Mouse (Mus musculus): Measurements from ENCODE around the gene Snrpc. TPM values are rescaled to one million over a fixed set of nuclear protein-coding genes. Genes with fewer than 3 reads are reported as not detected.
A peak's percentile ranks its signal among the peaks of the same experiment; 100 is the strongest.
"Not testable (repeated sequence)": the region's sequence is repeated elsewhere in the genome, so short reads cannot be mapped to it uniquely, and the experiment has no call there.

The Snrpc gene
- 10 to 100 TPM; 84.0 to 86.8 TPM for polyA plus RNA-seq (2017; shearing (Covaris generic))

DNA sequence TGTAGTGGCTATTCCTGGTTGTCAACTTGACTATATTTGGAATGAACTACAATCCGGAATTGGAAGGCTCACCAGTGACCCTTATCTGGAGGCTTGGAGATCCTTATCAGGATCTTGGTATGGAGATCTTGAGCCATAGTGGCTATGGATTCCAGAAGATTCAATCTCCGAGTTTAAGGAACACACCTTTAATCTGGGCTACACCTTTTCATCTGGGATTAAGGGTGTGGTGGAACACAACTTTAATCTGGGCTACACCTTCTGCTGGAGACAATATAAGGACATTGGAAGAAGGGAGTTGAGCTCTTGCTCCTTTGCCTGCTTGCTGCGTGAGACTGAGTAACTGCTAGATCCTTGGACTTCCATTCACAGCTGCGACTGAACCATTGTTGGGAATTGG, at the start of gene Snrpc:
Snrpc (plus strand) TSS at position 301 of the 400 bp plus-strand sequence.
- not testable (repeated sequence) for ATAC-seq

DNA sequence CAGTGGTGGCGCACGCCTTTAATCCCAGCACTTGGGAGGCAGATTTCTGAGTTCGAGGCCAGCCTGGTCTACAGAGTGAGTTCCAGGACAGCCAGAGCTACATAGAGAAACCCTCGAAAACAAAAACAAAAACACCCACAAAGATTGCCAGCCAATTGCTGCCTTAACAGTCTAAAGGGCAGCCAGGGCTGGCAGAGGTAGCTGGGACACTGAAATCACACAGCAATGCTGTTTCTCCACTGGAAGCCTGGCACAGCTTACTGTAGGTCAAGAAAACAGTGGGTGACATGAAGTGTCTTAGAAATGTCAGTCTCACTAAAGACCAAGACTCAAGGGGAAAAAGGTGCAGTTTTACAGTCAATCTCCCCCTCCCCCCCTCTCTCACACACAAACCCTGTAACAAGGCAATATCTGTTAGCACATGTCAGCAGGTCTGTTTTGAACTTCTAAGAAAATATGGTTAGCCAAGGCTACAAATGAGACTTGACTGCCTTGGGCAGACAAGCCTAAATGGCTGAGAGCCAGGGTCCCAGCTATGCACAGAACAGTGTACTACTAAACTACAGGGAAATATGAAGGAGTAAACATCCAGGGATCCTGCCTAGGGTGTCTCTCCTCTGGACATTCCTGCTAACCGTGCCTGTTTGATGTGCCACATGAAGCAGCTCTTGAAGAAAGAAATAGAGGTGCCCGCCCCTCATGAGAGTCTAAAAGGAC, 49.3 kb upstream of the Snrpc start:
- no peak for ATAC-seq

GRCm38 (mm10) chr17:27790015-27790414, 47.9 kb upstream of the Snrpc start:
- peak; percentile 20 for ATAC-seq

DNA sequence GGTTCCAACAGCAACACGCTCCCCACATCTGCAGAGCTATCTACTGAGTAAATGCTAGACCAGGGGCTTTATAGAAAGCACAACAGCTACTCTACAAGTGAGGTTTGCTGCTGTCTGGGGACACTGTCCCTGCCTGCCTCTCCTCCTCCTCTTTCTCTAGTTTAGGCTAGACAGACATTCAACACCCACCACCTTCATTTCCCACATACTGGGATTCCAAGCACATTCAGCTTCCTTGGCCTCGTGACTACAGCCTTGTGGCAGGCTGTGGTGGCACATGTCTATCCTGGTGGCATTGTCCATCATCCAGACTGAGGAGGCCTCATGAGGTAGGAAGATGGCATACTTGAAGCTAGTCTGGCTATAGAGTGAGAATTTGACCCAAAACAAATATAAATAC, 47.0 kb upstream of the Snrpc start:
- ATAC-seq, result no peak

- no peak for ATAC-seq
Measured at GRCm38 (mm10) chr17:27791556-27791955, 46.4 kb upstream of the Snrpc start.

DNA sequence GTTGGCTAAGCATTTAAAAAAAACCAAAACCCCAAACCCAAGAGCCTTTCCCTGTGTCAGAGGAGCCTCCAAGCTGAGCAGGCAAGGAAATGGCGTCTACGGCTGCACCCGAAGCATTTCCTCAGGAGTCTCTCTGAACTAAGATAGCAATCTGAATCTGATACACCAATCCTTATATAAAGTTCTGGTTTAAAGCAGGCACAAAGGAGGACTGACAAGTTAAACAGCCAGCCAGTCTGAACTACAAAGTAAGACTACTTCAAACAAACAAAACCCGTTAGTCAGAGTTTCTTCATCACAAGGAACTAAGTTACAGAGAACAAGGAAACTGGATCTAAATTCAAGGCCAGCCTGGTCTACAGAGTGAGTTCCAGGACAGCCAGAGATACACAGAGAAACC, 45.4 kb upstream of the Snrpc start:
- no peak for ATAC-seq

- ATAC-seq, result no peak
Measured at GRCm38 (mm10) chr17:27793144-27793543, 44.8 kb upstream of the Snrpc start.

- ATAC-seq, result no peak
Measured at GRCm38 (mm10) chr17:27796780-27797179, 41.2 kb upstream of the Snrpc start.

DNA sequence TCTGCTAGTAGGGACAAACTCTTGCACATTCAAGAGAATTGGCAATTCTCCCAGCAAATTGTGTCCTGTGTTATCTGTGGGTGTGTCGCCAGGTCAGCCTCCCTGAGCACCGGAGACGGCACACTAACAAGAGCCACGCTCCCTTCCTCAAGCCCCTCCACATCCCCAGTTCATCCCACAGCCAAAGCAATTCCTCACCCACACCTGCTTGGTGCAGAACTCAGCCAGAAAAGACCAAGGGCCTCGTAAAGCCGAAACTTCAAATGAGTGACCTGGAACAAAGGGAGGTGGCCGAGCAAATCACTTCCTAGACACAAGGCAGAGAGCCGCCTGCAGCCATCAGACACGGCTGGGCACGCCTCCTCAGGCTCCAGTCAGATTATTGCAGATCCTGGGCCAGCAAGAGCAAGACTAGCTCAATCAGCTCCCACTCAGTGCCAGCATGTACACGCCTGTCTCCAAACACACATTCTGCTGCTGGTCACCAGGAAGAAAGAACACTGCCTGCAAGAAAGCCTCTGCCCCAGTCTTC, 40.5 kb upstream of the Snrpc start:
- ATAC-seq, result no peak

- peak; percentile 57 for ATAC-seq
Measured at GRCm38 (mm10) chr17:27799771-27800584, 38.0 kb upstream of the Snrpc start.

DNA sequence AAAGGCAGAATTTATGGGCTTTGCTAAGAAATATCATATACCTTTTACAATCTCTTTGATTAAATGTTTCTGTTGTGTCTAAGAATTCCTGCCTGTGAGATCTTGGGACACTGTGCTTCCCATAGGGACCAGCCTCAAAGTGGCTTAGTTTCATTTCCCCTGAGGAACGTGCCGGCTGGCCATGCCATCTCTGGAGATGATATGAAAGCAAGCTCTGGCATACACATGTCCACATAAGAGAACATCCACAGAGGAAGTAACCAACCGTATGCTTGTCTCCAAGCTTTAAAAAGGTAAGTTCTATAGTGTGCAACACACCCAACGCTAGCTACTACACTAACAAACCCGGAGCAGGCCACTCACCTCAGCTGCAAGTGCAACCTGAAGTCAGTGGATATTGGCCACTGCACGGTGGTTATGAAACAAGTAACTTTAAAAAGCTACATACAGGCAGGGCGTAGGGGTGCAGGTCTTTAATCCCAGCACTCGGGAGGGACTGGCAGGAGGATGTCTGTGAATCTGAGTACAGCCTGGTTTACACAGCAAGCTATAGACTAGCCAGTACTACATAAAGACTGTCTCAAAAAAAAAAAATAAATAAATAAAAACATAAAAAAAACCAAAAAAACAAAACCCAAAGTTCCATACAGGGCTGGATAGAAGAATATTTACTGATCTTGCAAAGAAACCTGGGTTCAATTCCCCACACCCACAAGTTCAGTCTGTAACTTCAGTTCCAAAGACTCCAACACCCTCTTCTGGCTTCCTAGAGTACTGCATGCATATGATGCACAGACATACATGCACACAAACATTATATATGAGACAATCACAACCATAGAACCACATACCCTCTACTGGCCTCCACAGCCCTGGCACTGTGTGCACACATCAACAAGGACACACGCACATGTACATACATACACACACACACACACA, 37.0 kb upstream of the Snrpc start:
- ATAC-seq, result no peak

GRCm38 (mm10) chr17:27803752-27804151, 34.2 kb upstream of the Snrpc start:
- no peak for ATAC-seq

DNA sequence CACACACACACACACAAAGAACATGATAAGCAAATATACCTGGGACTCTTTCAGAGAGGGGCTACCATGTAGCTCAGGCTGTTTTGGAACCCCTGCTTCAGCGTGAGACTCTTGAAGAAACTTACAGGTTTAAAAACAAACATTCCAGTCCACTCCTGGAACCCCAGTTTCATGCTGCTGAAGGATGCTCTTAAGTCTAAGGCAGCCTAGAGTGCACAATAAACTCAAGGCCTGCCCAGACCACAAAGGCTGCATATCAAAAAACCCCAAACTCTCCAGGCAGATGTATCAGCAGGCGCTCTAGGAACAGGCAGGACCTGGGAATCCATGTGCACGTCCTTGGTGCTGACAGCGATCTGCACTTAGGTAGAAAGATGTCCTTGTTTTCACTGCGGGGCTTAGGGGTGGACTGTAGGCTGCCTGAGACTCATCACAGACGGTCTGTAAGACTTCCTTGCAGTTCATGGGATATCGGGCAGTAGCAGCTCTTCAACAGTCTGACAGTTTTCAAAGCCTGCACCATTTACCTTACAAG, 33.7 kb upstream of the Snrpc start:
- ATAC-seq, result no peak

DNA sequence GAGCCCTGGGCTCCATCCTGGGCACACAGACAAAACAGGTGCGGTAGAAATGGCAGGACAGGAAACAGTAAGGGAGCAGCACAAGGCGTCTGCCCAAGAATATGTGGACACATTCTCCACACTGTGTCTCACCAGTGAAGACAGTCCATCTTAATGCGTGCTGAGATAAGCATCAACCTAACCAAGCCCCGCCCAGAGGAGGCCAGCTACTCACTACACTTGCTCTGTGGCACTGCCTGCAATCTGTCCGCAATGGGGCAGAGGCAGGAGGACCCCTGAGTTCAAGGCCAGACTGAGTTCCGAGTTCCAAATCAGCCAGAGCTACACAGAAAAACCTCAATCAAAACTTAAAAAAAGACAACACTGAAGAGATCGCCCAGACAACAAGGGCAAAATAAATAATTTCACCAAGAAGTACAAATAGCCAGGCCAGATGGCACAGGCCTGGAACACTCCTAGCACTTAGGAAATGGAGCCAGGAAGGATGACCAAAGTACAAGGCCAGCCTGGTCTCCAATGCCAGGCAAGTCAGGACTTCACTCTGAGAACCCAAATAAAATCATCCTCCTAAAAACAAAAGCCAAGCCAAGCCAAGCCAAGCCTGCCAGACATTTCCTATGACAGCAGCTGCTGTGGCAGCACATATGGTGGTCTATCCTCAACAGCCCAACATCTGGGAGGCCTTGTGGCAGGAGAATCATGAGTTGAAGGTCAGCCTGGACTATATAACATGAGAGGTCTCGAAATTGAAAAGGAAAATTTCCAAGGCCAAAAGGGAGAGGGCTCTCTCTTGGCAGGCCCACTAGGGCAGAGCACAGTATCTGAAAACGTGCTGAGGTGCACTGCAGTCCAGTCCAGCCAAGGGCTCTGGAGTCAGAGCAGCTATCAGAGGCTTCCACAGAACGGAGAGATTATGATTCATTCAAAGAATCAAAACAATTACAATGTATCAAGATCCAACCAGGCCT, 32.9 kb upstream of the Snrpc start:
- no peak for ATAC-seq

DNA sequence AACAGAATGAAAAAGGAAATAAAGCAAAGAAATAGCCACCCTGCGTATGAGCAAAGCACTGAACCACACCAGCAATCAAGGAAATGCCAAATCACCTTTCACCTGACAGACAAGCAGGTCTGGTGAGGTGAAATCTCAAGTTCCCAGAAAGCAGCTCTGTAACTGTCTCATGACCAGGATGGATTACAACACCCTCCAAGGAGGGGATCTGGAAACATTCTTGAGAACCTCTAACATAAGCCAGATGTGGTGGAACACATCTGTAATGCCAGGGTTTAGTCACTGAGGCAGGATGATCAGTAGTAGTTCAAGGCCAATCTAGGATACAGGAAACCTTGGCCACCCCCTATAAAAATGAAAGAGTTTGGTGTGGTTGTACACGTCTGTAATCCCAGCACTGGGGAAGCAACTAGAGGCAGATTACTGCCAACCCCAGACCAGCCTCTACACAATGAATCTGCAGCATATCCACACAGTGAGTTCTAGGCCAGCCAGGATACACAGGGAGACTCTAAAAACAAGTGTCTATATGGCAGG, 30.3 kb upstream of the Snrpc start:
- no peak for ATAC-seq

DNA sequence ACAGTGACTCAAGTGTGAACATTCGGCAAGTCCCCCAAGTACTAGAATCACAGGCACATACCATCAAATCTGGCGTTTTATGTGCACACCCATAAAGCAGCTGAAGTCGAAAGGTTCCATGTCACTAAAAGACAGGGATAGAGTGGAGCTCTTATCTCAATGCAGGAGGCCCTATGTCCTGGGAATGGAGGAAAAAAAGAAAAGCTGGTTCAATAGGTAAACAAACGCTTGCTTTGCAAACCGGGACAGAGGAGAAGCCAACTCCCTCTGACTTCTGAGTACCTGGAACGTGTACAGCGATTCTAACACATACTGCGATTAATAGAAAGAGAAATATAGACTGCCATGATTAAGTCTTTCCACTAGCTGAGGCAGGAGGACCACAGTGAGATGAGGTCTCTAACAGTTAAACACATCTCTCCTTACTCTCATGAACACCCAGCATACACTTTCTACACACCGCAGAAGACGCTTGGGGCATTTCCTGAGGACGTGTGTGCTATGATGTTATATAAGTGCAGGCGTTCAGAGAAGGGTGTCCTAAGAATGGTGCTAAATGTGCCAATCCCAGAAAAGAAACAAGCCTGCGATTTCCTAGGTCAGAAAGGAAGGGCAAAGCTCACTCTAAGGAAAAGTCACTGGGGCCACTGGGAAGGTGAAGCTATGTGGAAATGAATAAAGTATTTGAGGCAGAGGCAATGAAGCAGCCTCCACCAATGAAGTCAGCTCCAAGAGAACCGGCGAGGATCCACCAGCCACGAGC, 27.2 kb upstream of the Snrpc start:
- no peak for ATAC-seq

- ATAC-seq, result no peak
Measured at GRCm38 (mm10) chr17:27811980-27812379, 26.0 kb upstream of the Snrpc start.

- ATAC-seq, result no peak
Measured at GRCm38 (mm10) chr17:27814606-27815005, 23.3 kb upstream of the Snrpc start.

- ATAC-seq, result no peak
Measured at GRCm38 (mm10) chr17:27819011-27819410, 18.9 kb upstream of the Snrpc start.

GRCm38 (mm10) chr17:27819521-27819970, 18.4 kb upstream of the Snrpc start:
- peak; percentile 3 for ATAC-seq
